Mouse (Mus musculus) 416B (cell line): ENCODE data around the gene Mcoln2.

Source experiments
- DNase-seq: peaks from one replicate; pipeline ENCODE4 v3.0.0; 2011; ENCODE audit warnings: low read depth

The Mcoln2 gene

DNA sequence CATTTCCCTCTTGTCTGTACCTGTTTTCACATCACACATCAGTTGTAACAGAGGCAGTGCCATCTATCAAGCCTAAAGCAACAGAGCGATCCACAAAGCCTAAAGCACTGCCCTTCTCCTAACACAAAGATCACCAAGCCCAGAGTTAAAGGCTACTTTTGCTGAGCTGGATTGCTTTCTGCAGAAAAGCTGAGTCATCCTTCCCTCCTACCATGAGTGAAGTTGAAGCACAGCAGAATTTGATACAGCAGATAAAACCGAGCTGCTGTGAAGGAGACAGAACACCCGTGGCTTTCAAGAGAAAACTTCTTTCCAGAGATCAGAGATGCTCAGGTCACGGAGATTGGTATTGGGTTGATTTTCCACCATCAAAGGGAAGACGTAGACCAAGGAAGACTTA, 3.5 kb upstream of the Mcoln2 start:
- DNase-seq = peak; percentile 36

DNA sequence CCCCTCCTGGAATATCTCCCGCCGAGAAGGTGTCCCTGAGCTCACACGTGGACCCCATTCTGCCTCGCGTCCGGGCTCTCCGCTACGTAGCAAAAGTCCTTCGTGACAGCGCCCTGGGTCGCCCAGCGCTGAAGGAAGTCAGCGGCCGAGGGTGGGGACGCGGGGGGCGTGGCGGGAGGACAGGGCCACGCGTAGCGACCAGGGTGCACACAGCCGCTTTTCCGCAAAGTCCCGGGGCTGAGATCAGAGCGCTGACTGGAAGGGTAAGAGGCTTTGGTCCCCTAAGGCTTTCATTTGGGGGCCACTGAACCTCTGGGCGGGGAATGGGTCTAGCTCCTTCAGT, 396 bp downstream of the Mcoln2 start:
- DNase-seq = no peak

DNA sequence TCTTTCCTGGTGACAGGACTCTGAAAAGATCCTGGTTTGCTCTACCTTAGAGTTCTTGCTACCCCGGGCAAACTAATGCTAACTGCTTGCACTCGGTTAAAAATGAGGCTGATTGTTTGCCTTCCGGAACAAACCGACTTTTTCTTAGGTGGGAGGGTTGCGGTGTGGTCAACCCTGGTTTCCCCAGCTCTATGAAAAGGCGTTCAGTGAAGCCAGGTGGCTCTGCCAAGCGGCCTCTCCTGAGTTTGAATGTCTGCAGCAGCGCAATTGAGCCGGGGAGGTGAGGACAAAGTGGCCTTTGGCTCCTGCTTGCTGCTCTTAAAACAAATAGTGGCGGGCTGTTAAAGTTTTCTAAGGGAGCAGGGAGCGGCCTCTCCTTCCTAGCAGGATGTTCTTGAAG, 927 bp downstream of the Mcoln2 start:
- no peak for DNase-seq

DNA sequence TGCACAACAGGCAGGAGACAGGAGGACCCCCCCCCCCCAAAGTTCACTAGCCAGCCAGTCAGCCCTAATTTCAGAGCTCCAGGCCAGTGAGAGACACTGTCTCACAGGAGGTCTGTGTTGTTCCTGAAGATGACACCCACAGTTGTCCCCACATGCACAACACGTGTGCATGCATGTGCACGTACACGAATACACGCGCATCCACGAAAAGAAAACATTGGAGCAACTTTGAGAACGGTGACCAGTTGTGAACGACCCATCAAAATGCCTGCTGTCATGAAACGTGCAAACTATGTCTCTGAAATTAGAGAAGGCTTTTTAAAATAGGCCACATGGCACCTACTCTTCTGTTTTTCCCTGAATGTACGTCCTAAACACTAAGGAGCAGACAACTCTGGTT, 1.7 kb downstream of the Mcoln2 start:
- no peak for DNase-seq

DNA sequence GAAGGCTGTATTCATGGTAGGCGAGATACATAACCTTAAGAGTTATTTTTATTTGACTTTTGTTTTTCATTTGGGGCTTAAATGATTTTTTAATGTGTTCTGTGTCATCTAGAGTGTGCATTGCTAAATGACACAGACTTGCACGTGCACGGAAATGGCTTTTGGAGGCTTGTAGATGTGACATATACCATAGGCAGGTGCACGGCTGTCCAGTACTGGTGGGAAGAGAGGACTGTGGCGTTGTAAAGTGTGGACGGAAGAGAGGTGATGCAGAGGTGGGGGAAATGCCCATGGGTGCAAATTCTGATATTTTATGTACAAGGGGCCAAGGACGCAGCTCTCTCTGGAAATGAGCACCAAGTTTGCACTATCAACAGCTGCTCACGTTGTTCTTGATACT, 2.1 kb downstream of the Mcoln2 start:
- no peak for DNase-seq

DNA sequence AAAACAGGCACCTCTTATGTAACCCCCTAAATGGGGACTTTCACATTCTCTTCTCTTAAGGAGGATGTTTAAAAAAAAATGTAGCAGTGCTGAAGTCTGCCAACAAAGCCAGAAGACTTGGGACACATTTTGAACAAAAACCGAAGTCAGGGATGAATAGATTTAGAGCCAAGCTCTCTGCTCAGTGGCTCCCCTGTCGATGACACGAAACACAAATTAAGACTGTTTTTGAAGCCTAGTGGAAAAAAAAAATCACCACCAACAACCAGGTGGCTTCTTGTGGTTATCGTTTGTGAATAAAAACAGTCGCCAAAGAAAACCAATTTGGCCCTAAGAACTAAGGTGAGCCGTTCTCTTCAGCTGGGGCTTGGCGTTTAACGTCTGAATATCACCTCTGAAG, 2.7 kb downstream of the Mcoln2 start:
- DNase-seq = no peak

DNA sequence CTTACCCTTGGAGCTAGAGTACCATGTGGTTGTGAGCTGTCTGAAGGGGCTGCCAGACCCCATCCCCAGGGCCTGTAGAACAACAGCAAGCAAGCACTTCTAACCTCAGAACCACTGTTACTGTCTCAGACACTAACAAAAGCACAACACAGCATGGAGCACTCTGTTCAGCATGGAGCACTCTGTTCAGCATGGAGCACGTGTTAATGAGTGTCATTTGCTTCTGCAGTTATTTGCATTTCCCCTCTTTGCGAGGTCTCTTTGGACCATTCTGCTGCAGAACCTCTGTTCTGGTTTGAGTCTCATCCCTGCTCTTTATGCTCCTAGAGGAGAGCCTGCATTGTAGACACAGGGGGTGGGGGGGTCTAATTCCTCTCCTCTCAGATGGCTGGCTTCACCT, 3.3 kb downstream of the Mcoln2 start:
- DNase-seq = no peak

DNA sequence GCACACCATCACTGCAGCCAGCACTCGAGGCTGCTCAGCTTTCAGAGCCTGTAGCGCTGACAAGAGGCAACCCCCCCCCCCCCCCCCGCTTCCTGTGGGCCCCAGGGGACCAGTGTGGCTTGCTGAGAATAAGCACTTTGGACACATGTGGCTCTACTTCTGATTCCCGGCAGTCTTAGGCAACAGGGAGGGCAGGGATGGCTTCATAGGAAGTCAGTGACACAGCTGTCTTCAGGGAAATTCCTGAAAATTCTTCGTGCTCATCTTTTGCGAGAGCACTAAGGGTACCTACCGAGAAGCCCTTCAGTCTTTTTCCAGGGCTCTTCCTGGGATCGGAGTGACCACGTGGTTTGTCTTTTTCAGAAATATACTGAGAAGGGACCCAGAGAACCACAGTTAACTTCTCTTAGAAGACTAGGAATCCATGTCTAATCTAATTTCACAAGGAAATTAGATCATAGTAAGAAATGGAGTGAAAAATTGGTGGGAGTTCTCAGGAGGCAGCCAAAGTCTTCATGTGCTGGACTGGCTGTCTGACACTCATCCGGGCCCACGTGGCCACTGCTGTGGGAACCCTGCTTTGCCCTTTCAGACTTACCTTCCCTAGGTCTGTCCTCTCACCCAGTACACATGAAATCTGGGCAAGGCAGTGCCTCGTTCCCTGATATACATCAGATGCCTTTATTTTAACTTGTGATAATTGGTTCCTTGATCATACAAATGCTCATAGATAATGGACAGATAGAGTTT, 4.4 kb downstream of the Mcoln2 start:
- peak; percentile 8 for DNase-seq

DNA sequence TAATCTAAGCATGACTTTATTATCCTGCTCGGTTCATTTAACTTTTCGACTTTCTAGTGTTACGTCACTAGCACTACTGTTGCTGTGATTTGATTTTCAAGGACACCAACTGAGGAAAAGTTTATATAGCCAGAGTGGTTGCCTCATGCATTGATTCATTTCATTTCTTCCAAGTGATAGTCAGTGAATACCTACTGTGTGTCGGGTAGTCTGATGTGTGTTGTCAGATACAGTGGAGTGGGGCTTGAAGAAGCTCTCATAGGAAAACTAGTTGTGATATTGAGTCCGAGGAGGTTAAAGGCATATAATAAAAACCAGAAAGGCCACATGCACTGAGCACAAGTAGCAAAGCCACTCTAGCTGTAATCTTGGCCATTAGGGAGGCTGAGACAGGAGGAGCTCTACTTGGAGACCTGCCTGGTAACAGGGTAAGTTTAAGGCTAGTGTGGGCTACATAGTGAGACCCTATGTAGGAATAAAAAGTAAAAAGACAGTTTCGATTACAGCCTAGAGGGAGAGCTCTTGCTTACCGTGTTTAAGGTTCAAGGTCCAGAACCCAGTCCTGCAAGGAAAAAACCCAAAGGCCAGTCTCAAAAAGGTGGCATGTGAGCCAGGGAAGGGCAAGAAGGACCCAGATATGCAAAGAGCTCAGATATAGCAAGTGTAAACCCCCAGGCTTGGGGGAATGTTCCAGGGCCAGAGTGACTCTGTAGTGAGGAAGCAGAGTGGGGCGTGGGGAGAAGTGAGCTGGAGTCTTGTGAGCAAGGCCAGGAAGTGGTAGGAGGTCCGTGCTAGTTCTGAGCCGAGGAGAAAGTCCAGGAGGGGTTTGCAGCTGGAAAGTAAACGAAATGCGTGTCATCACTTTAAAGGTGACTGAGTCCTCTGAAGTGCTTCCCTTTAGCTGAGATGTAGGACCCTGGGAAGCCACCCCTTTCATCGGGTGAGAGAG, 6.3 kb downstream of the Mcoln2 start:
- DNase-seq = no peak

DNA sequence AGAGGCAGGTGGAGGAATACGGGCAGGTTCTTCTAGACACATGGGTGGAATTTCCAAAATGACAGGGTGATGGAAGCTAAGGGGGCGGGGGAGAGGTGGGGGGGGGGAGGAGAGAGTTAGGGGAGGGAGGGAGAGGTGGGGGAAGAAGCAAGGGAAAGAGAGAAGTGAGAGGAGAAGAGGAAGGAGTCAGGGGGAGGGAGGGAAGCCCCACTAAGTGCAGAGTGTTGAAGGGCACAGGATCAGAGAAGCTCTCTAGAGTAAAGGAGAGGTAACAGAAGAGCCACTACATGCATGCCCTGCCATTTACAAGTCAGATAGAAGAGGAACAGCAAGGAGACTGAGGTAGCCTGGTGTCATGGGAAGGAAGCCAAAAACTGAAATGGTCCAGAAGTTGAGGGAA, 7.2 kb downstream of the Mcoln2 start:
- no peak for DNase-seq

DNA sequence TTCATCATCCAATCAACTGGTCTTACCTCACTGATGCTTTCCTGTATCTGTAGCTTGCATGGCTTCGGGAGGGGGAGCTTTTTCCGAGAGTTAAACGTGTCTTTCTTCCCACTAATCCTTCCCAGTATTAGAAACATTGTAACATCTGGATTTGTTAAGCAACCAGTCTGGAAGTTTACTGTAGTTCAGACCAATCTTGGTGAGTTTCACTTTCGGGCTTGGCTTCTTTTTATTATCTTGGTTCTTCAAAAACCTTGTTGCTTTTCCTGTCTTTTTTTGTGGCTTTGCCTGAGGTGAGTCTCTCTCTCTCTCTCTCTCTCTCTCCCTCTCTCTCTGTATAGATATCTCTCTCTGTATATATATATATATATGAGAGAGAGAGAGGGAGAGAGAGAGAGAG, 8.4 kb downstream of the Mcoln2 start:
- DNase-seq = no peak

DNA sequence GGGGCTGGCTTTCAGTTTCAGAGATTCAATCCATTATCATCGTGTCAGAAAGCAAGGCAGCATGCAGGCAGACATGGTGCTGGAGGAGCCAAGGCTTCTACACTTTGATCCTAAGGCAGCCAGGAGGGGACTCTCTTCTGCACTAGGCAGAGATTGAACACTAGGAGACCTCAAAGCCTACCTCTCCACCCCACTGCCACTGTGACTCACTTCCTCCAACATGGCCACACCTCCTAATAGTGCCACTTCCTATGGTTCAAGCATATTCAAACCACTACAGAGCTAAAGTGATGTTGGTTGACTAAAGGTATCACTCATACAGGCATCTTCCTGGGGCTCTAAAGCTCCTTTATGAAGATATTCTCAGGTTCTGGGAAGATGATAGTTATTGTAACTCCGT, 9.7 kb downstream of the Mcoln2 start:
- DNase-seq = peak; percentile 23

DNA sequence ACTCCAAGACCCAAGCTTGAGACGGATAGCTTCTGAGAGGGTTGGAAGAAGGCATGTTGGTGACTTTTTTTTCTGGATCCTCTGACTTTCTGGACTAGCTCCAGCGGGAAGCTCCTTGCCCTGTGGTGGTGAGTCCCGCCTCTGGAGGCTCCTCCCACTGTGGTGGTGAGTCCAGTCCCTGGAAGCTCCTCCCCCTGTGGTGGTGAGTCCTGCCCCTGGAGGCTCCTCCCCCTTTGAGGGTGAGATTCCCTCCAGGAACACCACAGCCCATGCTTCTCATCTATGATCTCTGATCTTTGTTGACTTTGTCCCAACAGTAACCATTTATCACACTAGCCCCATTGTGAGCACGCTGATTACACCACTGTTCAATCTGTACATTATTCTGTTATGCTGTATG, 12.6 kb downstream of the Mcoln2 start:
- no peak for DNase-seq

DNA sequence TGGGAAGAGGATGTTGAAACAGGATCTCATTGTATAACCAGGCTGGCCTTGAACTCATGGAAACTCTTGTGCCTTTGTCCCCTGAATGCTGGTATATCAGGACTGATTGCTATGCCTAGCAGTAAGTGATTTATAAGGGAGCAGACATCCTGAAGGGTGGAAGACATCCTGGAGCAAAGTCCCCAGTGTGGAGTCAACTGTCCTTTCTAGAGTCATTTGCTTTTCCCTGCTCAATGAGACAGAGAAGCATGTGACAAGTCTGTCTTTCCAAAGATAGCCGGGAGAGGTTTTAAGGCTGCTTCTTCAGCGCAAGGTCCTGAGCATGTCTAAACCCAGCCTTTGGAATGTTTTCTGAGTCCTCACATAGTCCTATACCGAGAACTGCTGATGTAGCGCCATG, 19.7 kb downstream of the Mcoln2 start:
- DNase-seq = no peak

DNA sequence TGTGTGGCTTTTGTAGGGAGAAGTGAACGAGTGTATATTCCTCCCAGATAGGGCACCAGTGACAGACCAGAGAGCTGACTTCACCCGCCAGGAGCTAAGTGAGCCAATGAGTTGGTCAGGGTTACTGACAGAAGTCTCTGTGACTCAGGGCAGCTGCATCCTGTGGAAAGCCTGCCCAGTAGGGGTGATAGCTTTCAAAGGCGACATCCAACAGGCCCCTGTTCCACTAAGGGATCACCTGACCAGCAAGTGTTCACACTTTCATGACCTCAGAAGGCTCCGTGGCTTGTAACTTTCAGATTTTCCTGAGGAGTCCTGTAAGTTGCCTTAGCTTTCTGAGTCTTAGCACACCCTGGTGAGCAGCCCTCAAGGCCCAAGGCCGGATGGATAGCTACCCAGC, 23.4 kb downstream of the Mcoln2 start:
- peak; percentile 42 for DNase-seq

DNA sequence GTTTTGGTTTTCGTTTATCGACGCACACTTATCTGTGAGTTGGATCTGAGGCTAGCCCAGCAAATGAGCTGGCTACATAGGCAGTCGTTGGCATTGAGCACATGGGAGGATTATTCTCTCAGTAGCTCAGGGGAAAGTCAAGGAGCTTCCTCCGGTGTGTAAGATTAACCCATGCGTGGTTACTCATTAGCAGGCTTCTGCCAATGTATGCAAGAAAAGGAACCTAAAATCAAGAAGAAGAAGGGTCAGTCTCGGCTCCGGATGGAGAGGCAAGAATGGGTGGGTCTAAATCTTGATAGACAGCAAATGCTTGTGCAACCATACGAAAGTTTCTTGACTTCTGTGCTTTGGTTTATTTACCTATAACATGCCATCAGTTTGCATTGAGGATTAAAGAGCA, 24.6 kb downstream of the Mcoln2 start:
- no peak for DNase-seq

DNA sequence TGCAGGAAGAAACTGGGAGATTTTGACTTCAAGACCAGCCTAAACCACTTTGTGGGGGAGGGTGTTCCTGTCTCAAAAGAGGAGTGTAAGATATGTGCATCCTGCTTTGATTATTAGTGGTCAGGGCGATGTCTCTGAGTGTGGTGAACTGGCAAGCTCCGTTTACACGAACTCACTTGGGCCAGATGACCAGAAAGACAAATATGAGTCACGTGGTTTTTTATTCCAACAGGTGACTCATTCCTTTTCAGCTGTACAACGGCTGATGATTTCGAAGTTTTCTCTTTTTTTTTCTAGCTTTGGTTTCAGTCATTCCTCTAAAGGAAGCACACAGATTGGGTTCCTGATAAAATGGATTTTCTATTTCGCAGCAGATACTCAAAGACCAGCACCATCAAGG, 27.7 kb downstream of the Mcoln2 start:
- DNase-seq = peak; percentile 68

DNA sequence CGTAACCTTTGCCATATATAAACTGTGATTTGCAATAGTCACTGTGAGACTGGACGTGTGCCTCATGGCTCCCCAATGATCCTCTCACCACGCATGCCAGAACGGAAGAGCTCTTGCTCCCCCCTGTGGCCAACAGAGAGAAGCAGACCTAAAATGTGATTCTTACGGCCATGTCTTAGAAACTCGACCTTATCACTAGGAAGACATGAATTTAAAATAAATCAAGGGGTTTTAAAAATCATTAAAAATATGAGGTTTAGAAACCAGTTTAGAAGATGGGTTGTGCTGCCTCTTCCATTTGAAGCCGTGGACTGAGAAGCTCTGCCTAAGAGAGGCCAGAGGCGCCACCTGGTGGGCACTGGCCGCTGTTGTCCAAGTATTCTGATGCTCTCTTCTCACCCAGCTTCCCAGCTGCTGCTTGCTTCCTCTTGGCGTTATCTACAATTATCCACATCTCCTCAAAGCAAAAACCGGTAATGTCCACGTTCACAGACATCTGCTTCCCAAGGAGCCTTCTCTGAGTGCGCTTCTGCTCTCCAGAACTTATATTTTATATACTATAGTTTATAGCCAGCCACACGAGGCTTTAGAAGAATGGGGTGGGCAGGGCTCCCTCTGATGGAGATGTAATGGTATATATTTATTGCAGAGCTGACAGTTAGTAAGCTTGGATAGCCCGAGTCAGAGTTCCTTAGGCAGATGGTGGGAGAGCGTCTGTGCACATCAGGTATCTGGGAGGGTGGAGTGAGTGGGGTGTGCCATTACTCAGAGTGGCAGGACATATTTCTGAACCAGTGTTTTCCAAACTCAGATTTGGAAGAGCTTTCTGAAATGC, 28.3 kb downstream of the Mcoln2 start:
- peak; percentile 87 for DNase-seq

DNA sequence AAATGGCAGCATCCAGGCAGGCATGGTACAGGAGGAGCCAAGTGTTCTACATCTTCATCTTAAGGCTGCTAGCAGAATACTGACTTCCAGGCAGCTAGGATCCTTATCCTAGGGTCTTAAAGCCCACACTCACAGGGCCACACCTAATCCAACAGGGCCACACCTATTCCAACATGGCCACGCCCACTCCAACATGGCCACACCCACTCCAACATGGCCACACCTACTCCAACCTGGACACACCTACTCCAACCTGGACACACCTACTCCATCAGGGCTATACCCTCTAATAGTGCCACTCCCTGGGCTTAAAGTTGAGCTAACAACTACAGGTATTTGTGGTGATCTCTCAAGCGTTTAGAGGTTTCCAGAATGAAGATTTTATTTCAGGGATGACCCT, 30.7 kb downstream of the Mcoln2 start:
- no peak for DNase-seq

DNA sequence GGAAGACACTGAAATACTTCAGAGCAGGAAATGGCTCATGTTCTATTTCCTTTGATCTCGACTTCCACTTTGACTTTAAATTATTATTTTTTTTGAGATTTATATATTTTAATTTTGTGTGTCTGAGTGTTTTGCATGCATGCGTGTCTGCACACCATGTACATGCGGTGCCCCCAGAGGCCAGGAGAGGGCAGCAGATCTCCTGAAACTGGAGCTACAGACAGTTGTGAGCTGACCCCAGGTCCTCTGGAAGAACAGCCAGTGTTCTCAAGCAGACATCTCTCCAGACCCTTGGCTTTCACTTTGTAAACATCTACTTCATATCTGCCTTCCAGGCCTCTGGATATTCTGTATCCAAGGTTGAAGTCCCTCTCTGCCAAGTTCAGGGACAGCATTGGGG, 31.4 kb downstream of the Mcoln2 start:
- peak; percentile 65 for DNase-seq

DNA sequence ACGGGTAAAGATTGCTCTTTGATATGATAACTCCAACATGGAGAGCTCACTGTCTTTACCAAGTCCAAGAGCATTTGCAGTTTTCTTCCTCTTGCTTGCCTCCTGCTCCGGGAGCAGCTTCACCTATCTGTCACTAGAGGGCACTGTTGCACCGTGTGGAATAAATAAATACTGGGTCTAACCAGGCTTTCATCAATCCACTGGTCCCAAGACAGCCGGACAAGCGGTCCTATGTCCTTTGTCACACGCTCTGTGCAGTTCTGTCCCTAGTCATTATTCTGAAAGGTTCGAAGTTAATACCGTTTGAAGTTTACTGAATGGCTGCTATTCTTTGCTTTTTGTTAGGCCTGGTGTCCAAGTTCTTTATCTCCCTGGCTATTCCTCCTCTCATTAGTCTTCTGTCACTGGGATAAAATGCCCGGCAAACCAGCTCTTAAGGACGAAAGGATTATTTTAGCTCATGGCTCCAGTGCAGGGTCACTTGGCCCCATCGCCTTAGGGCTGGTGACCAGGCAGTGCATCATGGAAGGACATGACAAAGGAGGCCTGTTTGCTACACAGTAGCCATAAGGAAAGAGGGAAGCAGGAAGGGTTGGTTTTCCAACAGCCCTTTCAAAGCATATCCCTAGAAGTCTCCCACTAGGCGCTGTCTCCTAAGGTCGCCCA, 35.5 kb downstream of the Mcoln2 start:
- peak; percentile 84 for DNase-seq

DNA sequence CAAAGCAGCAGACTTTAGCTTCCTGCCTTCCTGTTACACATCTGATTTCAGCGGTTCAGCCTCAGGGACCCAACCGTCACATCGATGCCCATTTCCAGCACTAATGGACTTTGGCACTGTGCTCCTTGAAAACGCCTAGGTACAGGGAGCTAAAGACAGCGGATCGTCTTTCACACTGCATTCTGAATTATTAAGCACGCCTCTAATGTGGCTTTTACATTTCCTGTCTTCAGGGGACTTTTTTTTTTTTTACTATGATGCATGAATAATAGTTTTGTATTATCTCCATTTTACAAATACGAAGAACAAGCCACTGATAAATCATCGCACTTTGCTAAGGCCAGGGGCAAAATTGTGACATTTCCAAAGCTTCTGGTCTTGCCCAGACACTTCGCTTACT, 36.4 kb downstream of the Mcoln2 start:
- no peak for DNase-seq
